10 mouse cellular contexts compared by ENCODE assay signal in the genomic region with DNA sequence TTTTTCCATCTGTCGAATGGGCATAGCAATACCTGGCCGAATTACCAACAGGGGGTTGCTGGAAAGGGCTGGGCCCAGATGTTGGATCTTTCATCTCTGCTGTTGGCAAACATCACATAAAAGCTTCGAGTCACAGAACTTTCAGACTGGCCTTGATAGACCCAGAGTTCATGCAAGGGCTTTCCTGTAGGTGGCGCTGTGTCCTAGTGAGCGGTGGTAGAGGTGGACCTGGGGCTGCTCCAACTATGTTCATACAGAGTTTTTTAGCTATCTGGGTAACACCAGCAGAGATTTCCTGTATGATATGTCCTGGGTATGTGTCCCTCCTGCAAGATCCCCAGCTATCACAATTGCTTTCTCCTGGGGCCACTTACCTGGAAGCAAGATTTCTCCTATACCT. TPM values are rescaled to one million over a fixed set of nuclear protein-coding genes. Genes with fewer than 3 reads are reported as not detected.
DNase-seq lines count a peak whose midpoint lies in the region; ATAC-seq and TF ChIP-seq lines count a peak whose summit lies in the region.
"Had no signal": no experiment of that assay in that cellular context is flagged by ENCODE, and none has a peak within 500 bp of the region (broad histone marks: within the 10 kb centered on the region; RNA-seq: fewer than 3 reads in every experiment).

No protein-coding gene starts in this region.

- no peak overlapping the region for H3K9ac ChIP-seq in heart, embryonic 12.5 days
- H3K9ac ChIP-seq: embryonic facial prominence, embryonic 12.5 days; neural tube, embryonic 12.5 days had no signal

- DNase-seq in heart, postnatal 10 days, result peak; percentile 31 to 72
- peak; percentile 70 for DNase-seq in R1 (ENCODE audit: low read depth, low spot score)
- peak; percentile 86 to 92 for DNase-seq in cerebellum, postnatal 25 days
- DNase-seq in left cerebral cortex, adult 2 months (ENCODE audit: extremely low spot score in 1 of 2, low spot score in 2 of 2), result peak; percentile 80 to 86
- peak; percentile 50 for DNase-seq in naive thymus-derived CD4-positive, alpha-beta T cell, adult 2 months (ENCODE audit: low read depth)
- DNase-seq in splenic B cell, adult 2 months (ENCODE audit: low read depth, low spot score), result peak; percentile 90

- no peak overlapping the region for H3K4me3 ChIP-seq in heart, embryonic 12.5 days
- H3K4me3 ChIP-seq in left cerebral cortex, adult 2 months, result no peak overlapping the region
- H3K4me3 ChIP-seq: embryonic facial prominence, embryonic 12.5 days; neural tube, embryonic 12.5 days had no signal

- H3K4me2 ChIP-seq in heart, embryonic 12.5 days, result no peak overlapping the region
- H3K4me2 ChIP-seq: embryonic facial prominence, embryonic 12.5 days; neural tube, embryonic 12.5 days had no signal

- 12% methylated on average over 5 of the region's 5 CpGs for WGBS in heart, embryonic 12.5 days

- ATAC-seq in heart, embryonic 12.5 days (ENCODE audit: insufficient number of reproducible peaks, low FRiP score), result no peak
- ATAC-seq in granulocyte monocyte progenitor cell, adult 5-6 weeks (replicated peaks; ENCODE audit: poor library complexity, severe bottlenecking), result peak; percentile 29; the same call in 1 of the 2 replicates

- H3K4me1 ChIP-seq in heart, embryonic 12.5 days (replicated peaks), result no peaks in the 10 kb centered on the region
- H3K4me1 ChIP-seq: embryonic facial prominence, embryonic 12.5 days; neural tube, embryonic 12.5 days had no signal

- no peak overlapping the region for H3K27ac ChIP-seq in heart, embryonic 12.5 days (ENCODE audit: poor library complexity, severe bottlenecking)
- no peak overlapping the region for H3K27ac ChIP-seq in left cerebral cortex, adult 2 months
- H3K27ac ChIP-seq: embryonic facial prominence, embryonic 12.5 days; neural tube, embryonic 12.5 days had no signal

- H3K27me3 ChIP-seq in heart, embryonic 12.5 days (replicated peaks), result peaks cover 5% of the 10 kb centered on the region
- no peaks in the 10 kb centered on the region for H3K27me3 ChIP-seq in splenic B cell, adult 2 months (ENCODE audit: control insufficient read depth, insufficient read depth, low read length, poor library complexity, severe bottlenecking)
- H3K27me3 ChIP-seq: embryonic facial prominence, embryonic 12.5 days; neural tube, embryonic 12.5 days had no signal

- H3K9me3 ChIP-seq in heart, embryonic 12.5 days (replicated peaks), result no peaks in the 10 kb centered on the region
- H3K9me3 ChIP-seq: embryonic facial prominence, embryonic 12.5 days; neural tube, embryonic 12.5 days had no signal

- no peaks in the 10 kb centered on the region for H3K36me3 ChIP-seq in heart, embryonic 12.5 days
- H3K36me3 ChIP-seq in splenic B cell, adult 2 months (ENCODE audit: control insufficient read depth, insufficient read depth, low read length, poor library complexity, severe bottlenecking), result no peaks in the 10 kb centered on the region
- H3K36me3 ChIP-seq: embryonic facial prominence, embryonic 12.5 days; neural tube, embryonic 12.5 days had no signal

- TF ChIP-seq CTCF in left cerebral cortex, adult 2 months (IDR thresholded peaks at IDR 0.05), result peak; percentile 94

- intact Hi-C loops in heart, postnatal 10 days (cut with DNase I), result no loop called here
- intact Hi-C loops in left cerebral cortex, adult 2 months (cut with DNase I), result loop anchor here (1.0 to 5.0 kb wide), 2 partner anchors 80 to 174 kb away; no protein-coding TSS in a partner anchor

RNA-seq across cellular contexts. Expression of a gene that starts 30.8 kb away (rescaled TPM):
- 10 to 100 TPM; 60.3 to 62.3 TPM for total RNA-seq in heart, postnatal 10 days (2021)
- polyA plus RNA-seq in heart, embryonic 12.5 days (2016; fragmentation: Nextera tagmentation; extraction: Ambion mirVana), result 60.3 and 65.8 TPM in 2 replicates
- total RNA-seq in granulocyte monocyte progenitor cell, adult 5-6 weeks (2014; fragmentation: Nextera tagmentation), result 17.3 and 20.9 TPM in 2 replicates
- total RNA-seq in granulocyte monocyte progenitor cell, adult 5-6 weeks (2017), result 30.2 and 38.9 TPM in 2 replicates
- total RNA-seq in left cerebral cortex, adult 2 months (2021), result 10 to 100 TPM; 49.5 to 51.4 TPM

RNA-seq across cellular contexts. Expression of a gene that starts 43.5 kb away (rescaled TPM):
- total RNA-seq in heart, postnatal 10 days (2021), result 10 to 100 TPM; 36.8 to 39.9 TPM
- polyA plus RNA-seq in heart, embryonic 12.5 days (2016; fragmentation: Nextera tagmentation; extraction: Ambion mirVana), result 36.4 and 42.5 TPM in 2 replicates
- total RNA-seq in granulocyte monocyte progenitor cell, adult 5-6 weeks (2014; fragmentation: Nextera tagmentation), result 27.6 and 54.7 TPM in 2 replicates
- total RNA-seq in granulocyte monocyte progenitor cell, adult 5-6 weeks (2017), result 26.6 and 32.9 TPM in 2 replicates
- 100 to 1,000 TPM; 858 to 979 TPM for total RNA-seq in left cerebral cortex, adult 2 months (2021)

Comparison
In these comparisons a context has a peak if more than half of its experiments do, and no peak if none do; other contexts are left out.
1. RNA of a gene that starts 43.5 kb away (total RNA-seq): 858 to 979 TPM in left cerebral cortex, adult 2 months; 26.6 to 54.7 TPM in granulocyte monocyte progenitor cell, adult 5-6 weeks and 36.8 to 39.9 TPM in heart, postnatal 10 days; every median in the first group is over 10 times any median in the second.
2. Peak in every context shown above with its lines, with median percentiles within 50 percentile points of each other: DNase-seq.